In genomic region chr7:83671573-83671972, GRCm38 (mm10) we compare ENCODE assay signal across 24 mouse cellular contexts. TPM values are rescaled to one million over a fixed set of nuclear protein-coding genes. Genes with fewer than 3 reads are reported as not detected.
DNase-seq lines count a peak whose midpoint lies in the region; ATAC-seq lines count a peak whose summit lies in the region.
"Had no signal": no experiment of that assay in that cellular context is flagged by ENCODE, and none has a peak within 500 bp of the region (broad histone marks: within the 10 kb centered on the region; RNA-seq: fewer than 3 reads in every experiment).

No protein-coding gene starts in this region.

- no peaks in the 10 kb centered on the region for H3K27me3 ChIP-seq in midbrain, embryonic 11.5 days (ENCODE audit: control insufficient read depth, insufficient read depth, low read length)
- no peaks in the 10 kb centered on the region for H3K27me3 ChIP-seq in midbrain, embryonic 16.5 days (ENCODE audit: control insufficient read depth, insufficient read depth, low read depth, low read length)
- H3K27me3 ChIP-seq: embryonic facial prominence, embryonic 13.5 days; forebrain, embryonic 12.5 days; forebrain, embryonic 15.5 days; heart, embryonic 13.5 days; hindbrain, embryonic 12.5 days; hindbrain, embryonic 15.5 days had no signal

- no peak overlapping the region for H3K9ac ChIP-seq in midbrain, embryonic 11.5 days (ENCODE audit: low read length)
- no peak overlapping the region for H3K9ac ChIP-seq in midbrain, embryonic 16.5 days (ENCODE audit: low read depth, low read length)
- H3K9ac ChIP-seq: embryonic facial prominence, embryonic 13.5 days; forebrain, embryonic 12.5 days; forebrain, embryonic 15.5 days; heart, embryonic 13.5 days; hindbrain, embryonic 12.5 days; hindbrain, embryonic 15.5 days had no signal

- no peak overlapping the region for H3K4me2 ChIP-seq in midbrain, embryonic 11.5 days
- H3K4me2 ChIP-seq in midbrain, embryonic 16.5 days (ENCODE audit: low read length) = no peak overlapping the region
- H3K4me2 ChIP-seq: embryonic facial prominence, embryonic 13.5 days; forebrain, embryonic 12.5 days; forebrain, embryonic 15.5 days; heart, embryonic 13.5 days; hindbrain, embryonic 12.5 days; hindbrain, embryonic 15.5 days had no signal

- no peaks in the 10 kb centered on the region for H3K36me3 ChIP-seq in midbrain, embryonic 11.5 days (ENCODE audit: control insufficient read depth, insufficient read depth, low read length)
- no peaks in the 10 kb centered on the region for H3K36me3 ChIP-seq in midbrain, embryonic 16.5 days (ENCODE audit: control insufficient read depth, insufficient read depth, low read length)
- H3K36me3 ChIP-seq: embryonic facial prominence, embryonic 10.5 days; embryonic facial prominence, embryonic 13.5 days; forebrain, embryonic 12.5 days; forebrain, embryonic 15.5 days; heart, embryonic 10.5 days; heart, embryonic 13.5 days; hindbrain, embryonic 12.5 days; hindbrain, embryonic 15.5 days had no signal

- no peak overlapping the region for H3K27ac ChIP-seq in midbrain, embryonic 11.5 days (ENCODE audit: low read depth, low read length)
- H3K27ac ChIP-seq in midbrain, embryonic 16.5 days (ENCODE audit: low read length) = no peak overlapping the region
- H3K27ac ChIP-seq: embryonic facial prominence, embryonic 10.5 days; embryonic facial prominence, embryonic 13.5 days; forebrain, embryonic 12.5 days; forebrain, embryonic 15.5 days; heart, adult 2 months; heart, embryonic 10.5 days; heart, embryonic 13.5 days; hindbrain, embryonic 12.5 days; hindbrain, embryonic 15.5 days had no signal

- WGBS in midbrain, embryonic 11.5 days = 87% methylated on average over 6 of the region's 6 CpGs
- WGBS in midbrain, embryonic 16.5 days = 88% methylated on average over 6 of the region's 6 CpGs

- H3K4me1 ChIP-seq in midbrain, embryonic 11.5 days (ENCODE audit: control insufficient read depth, insufficient read depth, low read length) = no peaks in the 10 kb centered on the region
- H3K4me1 ChIP-seq in midbrain, embryonic 16.5 days (ENCODE audit: control insufficient read depth, insufficient read depth, low read length) = no peaks in the 10 kb centered on the region
- H3K4me1 ChIP-seq: embryonic facial prominence, embryonic 10.5 days; forebrain, embryonic 12.5 days; forebrain, embryonic 15.5 days; heart, embryonic 10.5 days; heart, embryonic 13.5 days; hindbrain, embryonic 12.5 days had no signal

- no peaks in the 10 kb centered on the region for H3K9me3 ChIP-seq in midbrain, embryonic 11.5 days (ENCODE audit: control insufficient read depth, low read length)
- H3K9me3 ChIP-seq in midbrain, embryonic 16.5 days (replicated peaks; ENCODE audit: control insufficient read depth, low read length, poor library complexity, severe bottlenecking) = no peaks in the 10 kb centered on the region
- H3K9me3 ChIP-seq: embryonic facial prominence, embryonic 10.5 days; embryonic facial prominence, embryonic 13.5 days; forebrain, embryonic 12.5 days; forebrain, embryonic 15.5 days; heart, embryonic 10.5 days; heart, embryonic 13.5 days had no signal

- no peak overlapping the region for H3K4me3 ChIP-seq in midbrain, embryonic 11.5 days (ENCODE audit: low read depth, low read length)
- H3K4me3 ChIP-seq in midbrain, embryonic 16.5 days (ENCODE audit: low read depth, low read length) = no peak overlapping the region
- H3K4me3 ChIP-seq: embryonic facial prominence, embryonic 10.5 days; embryonic facial prominence, embryonic 13.5 days; erythroblast, embryonic 14.5 days; forebrain, embryonic 12.5 days; forebrain, embryonic 15.5 days; heart, adult 2 months; heart, embryonic 10.5 days; heart, embryonic 13.5 days; hindbrain, embryonic 12.5 days; hindbrain, embryonic 15.5 days had no signal

- ATAC-seq in midbrain, embryonic 11.5 days (ENCODE audit: low FRiP score) = no peak
- ATAC-seq in midbrain, embryonic 16.5 days = no peak
- ATAC-seq: CD4-positive, CD25-positive, alpha-beta regulatory T cell, adult 4 months; forebrain, embryonic 15.5 days had no signal

- peak; percentile 64 for DNase-seq in midbrain, embryonic 11.5 days (ENCODE audit: low spot score, missing footprints)
- DNase-seq in 3134 (ENCODE audit: extremely low read depth, insufficient read length, low spot score) (peak; percentile 18), 3T3-L1 (ENCODE audit: low read depth, low spot score) (peak; percentile 66)
- no peak for DNase-seq in right cerebral cortex, postnatal 4 days
- no peak for DNase-seq in kidney, adult 11 months
- DNase-seq: adrenal gland, postnatal 14 days; cerebellum, adult 11-12 months; cerebellum, adult 8-10 months; cerebellum, postnatal 10 days; cerebellum, postnatal 36 days; embryo, embryonic 11 days; gastrocnemius, postnatal 25 days had no signal

RNA-seq across cellular contexts. Expression of gene Stard5, which starts 39.8 kb away (rescaled TPM):
- polyA plus RNA-seq in midbrain, embryonic 11.5 days (2014; fragmentation: Nextera tagmentation; extraction: Ambion mirVana) = 12.4 and 13.2 TPM in 2 replicates
- 6.0 and 6.5 TPM in 2 replicates for polyA plus RNA-seq in midbrain, embryonic 16.5 days (2015; fragmentation: Nextera tagmentation; extraction: Ambion mirVana)

Comparison
In these comparisons a context has a peak if more than half of its experiments do, and no peak if none do; other contexts are left out.
1. DNase-seq: peak in midbrain, embryonic 11.5 days (single experiment), 3134 (single experiment) and 3T3-L1 (single experiment); none in right cerebral cortex, postnatal 4 days (single experiment) and kidney, adult 11 months (single experiment).